Mouse (Mus musculus): ENCODE results near the gene Tek.

Tek gene

DNA sequence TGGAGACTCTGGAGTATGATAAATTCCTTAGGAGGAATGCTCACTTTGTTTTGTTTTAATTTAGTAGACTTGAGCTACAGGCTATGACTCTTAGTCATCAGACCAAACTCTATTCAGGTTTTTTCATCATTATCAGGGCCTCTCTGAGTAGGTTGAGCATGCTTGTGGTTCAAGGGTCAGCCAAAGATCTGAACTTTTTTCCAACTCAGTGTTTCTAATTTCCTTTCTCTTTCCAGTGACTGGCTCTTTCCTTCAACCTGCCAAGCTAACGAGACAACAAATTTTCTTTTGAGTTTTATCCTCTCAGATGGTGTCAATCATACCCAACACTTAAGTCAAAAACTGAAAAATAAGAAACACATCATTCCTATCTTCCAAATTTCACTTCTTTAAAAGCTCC is 71.5 kb downstream of the Tek start:
- DNase-seq (ENCODE audit: low spot score) = no peak

DNA sequence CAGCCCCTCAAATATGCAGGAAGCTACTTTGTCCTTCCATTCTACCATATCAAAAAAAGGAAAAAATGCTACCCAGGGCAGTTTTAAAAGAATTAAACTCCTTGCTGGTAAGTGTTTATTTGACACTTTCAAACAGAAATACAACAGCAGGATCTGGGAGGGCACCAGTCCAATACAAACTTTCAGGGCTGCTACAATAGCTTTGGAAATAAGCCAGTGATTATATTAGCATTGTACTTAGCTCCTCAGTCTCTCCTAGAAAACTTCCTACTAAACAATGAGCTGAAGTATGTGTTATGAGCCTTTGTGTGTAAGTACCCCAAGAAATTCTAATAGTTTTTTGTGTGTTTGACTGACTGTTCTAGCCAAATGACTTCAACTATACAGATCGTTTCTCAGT is 87.8 kb downstream of the Tek start:
- DNase-seq (ENCODE audit: low spot score) = no peak

DNA sequence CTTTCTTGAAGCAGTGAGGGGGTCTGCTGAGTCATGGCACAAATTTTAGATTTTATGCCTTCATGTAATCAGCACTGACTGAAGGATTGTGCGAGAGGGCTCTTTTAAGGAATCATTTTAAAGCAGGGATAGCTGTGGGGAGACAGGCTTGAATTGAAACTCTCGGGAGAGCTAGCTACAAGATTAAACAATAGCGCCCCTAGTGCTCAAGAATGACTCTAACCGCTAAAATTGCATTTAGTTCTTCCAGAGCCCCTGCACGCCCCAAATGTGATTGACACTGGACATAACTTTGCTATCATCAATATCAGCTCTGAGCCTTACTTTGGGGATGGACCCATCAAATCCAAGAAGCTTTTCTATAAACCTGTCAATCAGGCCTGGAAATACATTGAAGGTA is 88.3 kb downstream of the Tek start:
- no peak for DNase-seq (ENCODE audit: low spot score)

DNA sequence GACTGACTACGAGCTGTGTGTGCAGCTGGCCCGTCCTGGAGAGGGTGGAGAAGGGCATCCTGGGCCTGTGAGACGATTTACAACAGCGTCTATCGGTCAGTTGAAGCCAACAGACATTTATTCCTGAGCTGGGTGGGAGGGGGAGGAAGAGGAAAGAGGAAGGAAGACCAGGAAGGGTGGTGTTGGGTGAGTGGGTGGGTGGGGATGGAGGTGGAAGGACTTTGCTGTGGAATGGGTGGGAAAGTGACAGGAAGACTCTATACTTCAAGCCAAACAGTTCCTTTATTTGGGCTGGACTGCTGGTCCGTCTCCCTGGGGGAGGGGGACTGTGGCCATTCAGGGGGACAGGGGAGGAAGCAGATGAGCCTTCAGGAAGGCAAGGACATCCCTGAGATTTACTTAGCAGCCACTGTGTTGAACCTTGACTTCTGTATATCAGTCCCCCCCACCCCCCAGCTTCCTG is 90.9 kb downstream of the Tek start:
- no peak for DNase-seq (ENCODE audit: low spot score)

DNA sequence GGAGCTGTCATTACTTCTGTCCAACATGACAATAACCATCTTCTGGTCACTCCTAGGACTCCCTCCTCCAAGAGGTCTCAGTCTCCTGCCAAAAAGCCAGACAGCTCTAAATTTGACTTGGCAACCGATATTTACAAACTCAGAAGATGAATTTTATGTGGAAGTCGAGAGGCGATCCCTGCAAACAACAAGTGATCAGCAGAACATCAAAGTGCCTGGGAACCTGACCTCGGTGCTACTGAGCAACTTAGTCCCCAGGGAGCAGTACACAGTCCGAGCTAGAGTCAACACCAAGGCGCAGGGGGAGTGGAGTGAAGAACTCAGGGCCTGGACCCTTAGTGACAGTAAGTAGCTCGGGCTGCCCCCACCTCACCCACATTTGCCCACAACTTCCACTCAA is 98.0 kb downstream of the Tek start:
- DNase-seq (ENCODE audit: low spot score) = no peak

DNA sequence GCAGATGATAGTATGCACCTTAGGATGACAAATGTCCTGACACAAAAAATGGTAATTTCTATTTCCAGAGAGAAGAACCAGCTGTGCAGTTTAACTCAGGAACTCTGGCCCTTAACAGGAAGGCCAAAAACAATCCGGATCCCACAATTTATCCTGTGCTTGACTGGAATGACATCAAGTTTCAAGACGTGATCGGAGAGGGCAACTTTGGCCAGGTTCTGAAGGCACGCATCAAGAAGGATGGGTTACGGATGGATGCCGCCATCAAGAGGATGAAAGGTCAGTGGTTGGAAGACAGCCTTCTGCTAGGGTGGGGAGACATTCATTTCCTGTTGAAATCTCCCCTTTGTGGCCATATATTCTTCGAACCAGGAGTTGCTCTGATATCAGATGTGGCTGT is 114.2 kb downstream of the Tek start:
- no peak for DNase-seq (ENCODE audit: low spot score)

DNA sequence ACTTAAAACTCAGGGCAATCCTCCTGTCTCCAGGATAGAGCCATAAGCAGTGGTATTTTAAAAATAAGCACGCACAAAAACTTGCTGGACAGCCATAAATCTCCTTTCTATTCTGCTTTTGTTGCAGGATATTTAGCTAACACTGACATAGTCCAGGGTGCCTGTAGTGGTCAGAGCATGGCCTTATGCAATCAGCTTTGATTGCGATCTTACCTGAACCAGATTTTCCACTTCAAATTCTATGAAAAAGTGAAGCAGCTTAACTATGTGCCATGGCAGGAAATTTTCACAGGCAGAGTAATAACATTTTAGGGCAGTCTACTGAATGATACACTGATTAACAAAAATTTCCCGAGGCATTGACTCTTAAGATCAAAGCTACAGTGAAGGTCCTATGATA is 115.2 kb downstream of the Tek start:
- DNase-seq (ENCODE audit: low spot score) = no peak

DNA sequence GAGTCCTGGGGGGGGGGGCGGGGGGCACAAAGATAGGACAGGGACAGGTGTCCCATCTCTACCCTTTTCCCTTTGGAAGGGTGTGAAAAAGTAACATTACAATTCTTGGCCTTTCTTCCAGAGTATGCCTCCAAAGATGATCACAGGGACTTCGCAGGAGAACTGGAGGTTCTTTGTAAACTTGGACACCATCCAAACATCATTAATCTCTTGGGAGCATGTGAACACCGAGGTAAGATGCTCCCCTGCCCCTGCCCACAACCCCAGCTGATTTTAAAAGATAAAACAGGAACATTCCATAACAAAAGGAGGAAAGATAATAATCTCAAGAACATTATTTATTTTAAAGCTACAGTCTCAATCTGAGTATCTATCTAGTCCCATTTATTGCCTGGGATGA is 116.1 kb downstream of the Tek start:
- no peak for DNase-seq (ENCODE audit: low spot score)

DNA sequence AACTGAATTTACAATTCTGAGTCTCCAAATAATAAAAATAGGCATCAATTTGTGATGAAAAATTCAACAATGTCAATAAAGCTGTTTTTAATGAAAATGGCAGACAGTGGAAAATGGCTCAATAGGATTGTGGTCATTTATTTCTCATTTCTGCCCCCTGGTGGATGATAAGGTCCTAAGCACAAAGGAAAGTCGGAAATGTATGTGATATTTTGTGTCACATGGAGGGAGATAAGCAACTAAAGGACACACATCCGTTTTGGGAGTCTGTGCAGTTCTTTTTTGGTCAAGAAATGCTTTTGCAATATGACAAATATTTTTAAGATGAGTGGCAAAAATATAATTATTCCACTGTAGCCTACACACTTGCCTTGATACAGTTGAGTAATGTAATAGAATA is 161.7 kb downstream of the Tek start:
- DNase-seq (ENCODE audit: low spot score) = no peak

DNA sequence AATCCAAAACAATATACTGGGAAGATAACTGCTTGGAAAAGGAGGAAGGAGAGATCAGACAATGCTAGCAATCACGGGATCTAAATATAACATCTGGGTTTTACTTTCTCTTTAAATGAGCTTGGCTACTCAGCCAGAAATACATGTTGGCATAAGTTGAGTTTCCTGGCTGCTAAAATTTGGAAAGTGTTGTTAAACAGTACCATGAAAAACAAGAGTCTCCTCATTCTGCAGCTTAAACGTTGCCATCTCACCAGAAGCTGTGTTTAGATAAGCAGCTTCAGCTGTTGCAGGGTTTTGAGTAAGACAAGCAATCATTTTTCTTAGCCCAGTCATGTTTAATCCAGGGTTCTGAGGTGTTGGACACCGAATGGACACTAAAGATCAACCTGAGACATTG is 162.7 kb downstream of the Tek start:
- no peak for DNase-seq (ENCODE audit: low spot score)
